Mouse (Mus musculus) liver, adult 2 months (tissue): ENCODE results near the gene Gm11541.
A peak's percentile ranks its signal among the peaks of the same experiment; 100 is the strongest.

Source experiments
- CTCF ChIP-seq: fragments of 200-500 bp; IDR thresholded peaks from 2 replicates; pipeline ENCODE4 v1.5.1; 2011; ENCODE audit warnings: low read depth, low read length, control low read depth
- POLR2A ChIP-seq: fragments of 200-500 bp; IDR thresholded peaks from 2 replicates; pipeline ENCODE4 v1.6.1; 2011; ENCODE audit warnings: low read length, control low read depth; ENCODE audit not compliant: insufficient read depth; ENCODE audit errors: extremely low read depth

DNA sequence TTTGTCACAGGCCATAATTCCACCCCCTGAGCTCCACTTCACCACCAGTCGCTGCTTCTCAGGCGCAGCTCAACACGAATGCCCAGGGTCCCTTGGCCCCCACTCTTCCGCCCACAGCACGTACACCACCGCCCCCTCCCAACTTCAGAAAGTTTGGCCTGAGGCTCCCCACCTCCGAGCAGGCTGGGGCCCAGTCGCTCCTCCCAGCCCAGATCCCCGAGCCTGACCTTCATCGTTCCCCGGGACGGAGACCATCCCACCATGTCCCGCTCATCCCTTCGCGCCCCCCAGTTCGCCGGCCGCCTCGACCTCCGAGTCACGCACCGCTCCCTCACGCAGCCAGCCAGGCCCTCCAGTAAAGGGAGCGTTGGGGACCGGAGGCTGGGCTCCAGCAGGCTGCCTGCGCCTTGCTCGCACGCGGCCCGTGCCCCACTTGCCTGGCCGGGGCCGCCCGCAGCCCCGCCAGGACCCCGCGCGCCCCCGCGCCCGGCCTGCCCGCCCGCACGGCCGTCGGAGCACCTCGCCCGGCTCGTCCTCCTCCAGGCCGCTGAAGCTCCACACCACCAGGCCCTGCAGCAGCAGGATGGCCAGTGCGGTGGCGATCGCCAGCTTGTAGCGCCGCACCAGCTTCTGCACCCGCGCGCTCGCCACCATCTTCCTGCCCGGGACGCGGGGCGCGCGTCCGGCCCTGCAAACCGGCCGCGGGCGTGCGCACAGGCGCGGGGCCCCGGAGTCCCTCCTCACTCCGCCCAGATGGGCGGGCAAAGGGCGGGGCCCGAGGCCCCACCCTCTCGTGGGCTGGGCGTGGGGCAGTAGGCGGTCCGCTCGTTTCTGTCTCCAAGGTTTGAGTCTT is 27.3 kb downstream of the Gm11541 start, which contains the start of gene Xylt2:
- TF ChIP-seq POLR2A (peak; percentile 82; the same call in 1 of the 2 replicates), CTCF (no peak)
